Mouse (Mus musculus): Measurements from ENCODE around the gene Tmprss11a. TPM values are rescaled to one million over a fixed set of nuclear protein-coding genes. Genes with fewer than 3 reads are reported as not detected.

Tmprss11a gene
- polyA plus RNA-seq, 1 experiment, result 0.70 TPM

- 2% methylated on average over 2 of the region's 2 CpGs for WGBS
- Histone ChIP-seq H3K4me3 (replicated peaks; ENCODE audit: control insufficient read depth, low read depth, low read length) (no peak overlapping the region), H3K4me1 (ENCODE audit: control insufficient read depth, insufficient read depth, low read length) (no peaks in the 10 kb centered on the region), H3K27ac (ENCODE audit: control insufficient read depth, insufficient read depth, low read depth, low read length, poor library complexity) (no peak overlapping the region)
- TF ChIP-seq POLR2A (IDR thresholded peaks at IDR 0.05; ENCODE audit: borderline replicate concordance, control insufficient read depth, low read depth, low read length) (no peak), CTCF (IDR thresholded peaks at IDR 0.05; ENCODE audit: control insufficient read depth, insufficient read depth, low read length) (no peak)
Observed at GRCm38 (mm10) chr5:86432697-86433096, 36.1 kb downstream of the Tmprss11a start.

DNA sequence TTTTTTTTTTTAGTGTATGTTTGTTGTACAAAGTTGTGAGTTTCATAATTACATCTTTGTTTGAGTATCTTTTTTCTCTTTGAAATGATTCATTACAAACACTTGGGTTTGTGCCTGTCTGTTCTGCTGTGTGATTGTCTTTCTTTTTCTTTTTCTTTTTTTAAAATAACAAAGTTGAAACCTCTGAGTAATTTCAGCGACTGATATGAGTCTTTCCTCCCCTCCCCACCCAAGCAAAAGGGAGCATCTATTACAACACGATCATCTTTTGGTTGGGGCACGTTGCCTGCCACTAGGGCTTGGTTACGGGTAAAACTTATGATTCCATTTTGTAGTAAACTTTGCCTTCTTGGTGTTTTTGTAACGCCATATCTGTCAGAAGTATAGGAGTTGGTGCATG is 37.7 kb downstream of the Tmprss11a start:
- 58% methylated on average over 5 of the region's 5 CpGs for WGBS
- TF ChIP-seq POLR2A (IDR thresholded peaks at IDR 0.05; ENCODE audit: borderline replicate concordance, control insufficient read depth, low read depth, low read length) (no peak), CTCF (IDR thresholded peaks at IDR 0.05; ENCODE audit: control insufficient read depth, insufficient read depth, low read length) (no peak)
- H3K27ac ChIP-seq (ENCODE audit: control insufficient read depth, insufficient read depth, low read depth, low read length, poor library complexity), result no peak overlapping the region
- no peak overlapping the region for H3K4me3 ChIP-seq (replicated peaks; ENCODE audit: control insufficient read depth, low read depth, low read length)
- no peaks in the 10 kb centered on the region for H3K4me1 ChIP-seq (ENCODE audit: control insufficient read depth, insufficient read depth, low read length)

GRCm38 (mm10) chr5:86421323-86422028 is 47.3 kb downstream of the Tmprss11a start:
- Histone ChIP-seq H3K27ac (ENCODE audit: control insufficient read depth, insufficient read depth, low read depth, low read length, poor library complexity) (no peak overlapping the region), H3K4me3 (replicated peaks; ENCODE audit: control insufficient read depth, low read depth, low read length) (no peak overlapping the region), H3K4me1 (ENCODE audit: control insufficient read depth, insufficient read depth, low read length) (no peaks in the 10 kb centered on the region)
- no peak for TF ChIP-seq CTCF (IDR thresholded peaks at IDR 0.05; ENCODE audit: control insufficient read depth, insufficient read depth, low read length)
- TF ChIP-seq POLR2A (IDR thresholded peaks at IDR 0.05; ENCODE audit: borderline replicate concordance, control insufficient read depth, low read depth, low read length), result no peak
- 53% methylated on average over 3 of the region's 3 CpGs for WGBS

GRCm38 (mm10) chr5:86419494-86419893 is 49.3 kb downstream of the Tmprss11a start:
- Histone ChIP-seq H3K4me1 (ENCODE audit: control insufficient read depth, insufficient read depth, low read length) (no peaks in the 10 kb centered on the region), H3K4me3 (replicated peaks; ENCODE audit: control insufficient read depth, low read depth, low read length) (no peak overlapping the region), H3K27ac (ENCODE audit: control insufficient read depth, insufficient read depth, low read depth, low read length, poor library complexity) (no peak overlapping the region)
- TF ChIP-seq POLR2A (IDR thresholded peaks at IDR 0.05; ENCODE audit: borderline replicate concordance, control insufficient read depth, low read depth, low read length), result no peak
- no peak for TF ChIP-seq CTCF (IDR thresholded peaks at IDR 0.05; ENCODE audit: control insufficient read depth, insufficient read depth, low read length)
- WGBS, result 25% methylated on average over 4 of the region's 4 CpGs

DNA sequence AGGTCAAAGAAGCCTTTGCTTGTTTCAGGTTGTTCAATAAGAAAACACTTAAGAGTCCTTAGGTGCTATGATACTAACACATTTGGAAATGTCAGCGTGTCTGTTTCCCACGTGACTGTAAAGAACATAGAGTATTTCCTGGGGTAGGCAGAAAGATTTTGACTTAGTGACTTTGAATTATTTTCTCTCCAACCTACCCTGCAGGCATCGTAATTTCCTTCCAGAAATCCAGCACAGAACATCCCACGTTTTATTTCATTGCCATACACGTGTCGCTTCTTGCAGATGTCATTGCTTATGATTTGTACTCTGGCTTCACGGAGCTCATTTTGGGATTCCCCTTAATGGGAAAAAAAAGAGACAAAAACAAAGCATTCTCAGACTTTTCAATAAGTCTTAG is 54.5 kb downstream of the Tmprss11a start:
- Histone ChIP-seq H3K27ac (ENCODE audit: control insufficient read depth, insufficient read depth, low read depth, low read length, poor library complexity) (no peak overlapping the region), H3K4me1 (ENCODE audit: control insufficient read depth, insufficient read depth, low read length) (no peaks in the 10 kb centered on the region), H3K4me3 (replicated peaks; ENCODE audit: control insufficient read depth, low read depth, low read length) (no peak overlapping the region)
- no peak for TF ChIP-seq CTCF (IDR thresholded peaks at IDR 0.05; ENCODE audit: control insufficient read depth, insufficient read depth, low read length)
- no peak for TF ChIP-seq POLR2A (IDR thresholded peaks at IDR 0.05; ENCODE audit: borderline replicate concordance, control insufficient read depth, low read depth, low read length)
- WGBS, result 75% methylated on average over 7 of the region's 7 CpGs

GRCm38 (mm10) chr5:86410815-86411214 is 58.0 kb downstream of the Tmprss11a start:
- H3K4me3 ChIP-seq (replicated peaks; ENCODE audit: control insufficient read depth, low read depth, low read length), result no peak overlapping the region
- no peak for TF ChIP-seq CTCF (IDR thresholded peaks at IDR 0.05; ENCODE audit: control insufficient read depth, insufficient read depth, low read length)
- TF ChIP-seq POLR2A (IDR thresholded peaks at IDR 0.05; ENCODE audit: borderline replicate concordance, control insufficient read depth, low read depth, low read length), result no peak
- WGBS, result 28% methylated on average over 3 of the region's 3 CpGs
- H3K4me1 ChIP-seq (ENCODE audit: control insufficient read depth, insufficient read depth, low read length), result no peaks in the 10 kb centered on the region
- no peak overlapping the region for H3K27ac ChIP-seq (ENCODE audit: control insufficient read depth, insufficient read depth, low read depth, low read length, poor library complexity)

GRCm38 (mm10) chr5:86407941-86408340 is 60.8 kb downstream of the Tmprss11a start:
- Histone ChIP-seq H3K4me1 (ENCODE audit: control insufficient read depth, insufficient read depth, low read length) (no peaks in the 10 kb centered on the region), H3K4me3 (replicated peaks; ENCODE audit: control insufficient read depth, low read depth, low read length) (no peak overlapping the region), H3K27ac (ENCODE audit: control insufficient read depth, insufficient read depth, low read depth, low read length, poor library complexity) (no peak overlapping the region)
- no peak for TF ChIP-seq CTCF (IDR thresholded peaks at IDR 0.05; ENCODE audit: control insufficient read depth, insufficient read depth, low read length)
- TF ChIP-seq POLR2A (IDR thresholded peaks at IDR 0.05; ENCODE audit: borderline replicate concordance, control insufficient read depth, low read depth, low read length), result no peak
- WGBS, result 73% methylated on average over 2 of the region's 2 CpGs

DNA sequence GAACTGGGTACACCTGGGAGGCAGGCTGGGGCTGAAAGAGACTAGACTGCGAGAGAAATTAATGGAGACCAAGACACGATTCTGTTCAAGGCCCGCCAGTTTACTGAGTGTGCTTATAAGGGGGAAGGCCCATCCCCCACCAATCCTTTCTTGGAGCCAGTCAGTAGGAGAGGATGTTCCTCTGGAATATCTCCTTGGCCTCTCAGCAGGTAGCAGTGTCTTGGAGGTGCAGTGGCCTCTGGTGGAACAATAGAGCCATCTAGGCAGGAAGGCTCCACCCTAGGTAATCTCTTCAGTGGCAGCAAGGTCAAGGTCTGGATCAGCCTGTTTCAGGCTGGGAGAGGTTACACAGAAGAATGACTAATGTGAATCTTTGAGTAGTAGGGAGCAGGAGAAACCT is 61.6 kb downstream of the Tmprss11a start:
- WGBS, result 82% methylated on average over 3 of the region's 3 CpGs
- Histone ChIP-seq H3K4me1 (ENCODE audit: control insufficient read depth, insufficient read depth, low read length) (no peaks in the 10 kb centered on the region), H3K27ac (ENCODE audit: control insufficient read depth, insufficient read depth, low read depth, low read length, poor library complexity) (no peak overlapping the region), H3K4me3 (replicated peaks; ENCODE audit: control insufficient read depth, low read depth, low read length) (no peak overlapping the region)
- TF ChIP-seq CTCF (IDR thresholded peaks at IDR 0.05; ENCODE audit: control insufficient read depth, insufficient read depth, low read length) (no peak), POLR2A (IDR thresholded peaks at IDR 0.05; ENCODE audit: borderline replicate concordance, control insufficient read depth, low read depth, low read length) (no peak)

GRCm38 (mm10) chr5:86373320-86373719 is 95.5 kb downstream of the Tmprss11a start, which contains the start of gene Tmprss11d:
Gene Tmprss11d, minus strand, starts transcription at chr5:86373420.
- H3K4me1 ChIP-seq (ENCODE audit: control insufficient read depth, insufficient read depth, low read length), result no peaks in the 10 kb centered on the region
- H3K27ac ChIP-seq (ENCODE audit: control insufficient read depth, insufficient read depth, low read depth, low read length, poor library complexity), result no peak within 1 kb of the TSS
- no peak within 1 kb of the TSS for H3K4me3 ChIP-seq (replicated peaks; ENCODE audit: control insufficient read depth, low read depth, low read length)
- 65% methylated on average over 3 of the region's 3 CpGs for WGBS
- TF ChIP-seq CTCF (IDR thresholded peaks at IDR 0.05; ENCODE audit: control insufficient read depth, insufficient read depth, low read length), result no peak
- TF ChIP-seq POLR2A (IDR thresholded peaks at IDR 0.05; ENCODE audit: borderline replicate concordance, control insufficient read depth, low read depth, low read length), result no peak

Other genes with a start within 250 kb of the Tmprss11a start
- not detected in 2 replicates for gene Tmprss11c, start 179.7 kb downstream of the Tmprss11a start, polyA plus RNA-seq (2011; ENCODE audit: insufficient read depth, insufficient read length, low replicate concordance, missing spikeins)
- gene Tmprss11d, start 95.6 kb downstream of the Tmprss11a start, polyA plus RNA-seq (2011; ENCODE audit: insufficient read depth, insufficient read length, low replicate concordance, missing spikeins), result not detected in 2 replicates
- gene Tmprss11g, start 49.6 kb upstream of the Tmprss11a start, polyA plus RNA-seq (2011; ENCODE audit: insufficient read depth, insufficient read length, low replicate concordance, missing spikeins), result not detected in 2 replicates
- not detected in 2 replicates for gene Tmprss11f, start 163.4 kb upstream of the Tmprss11a start, polyA plus RNA-seq (2011; ENCODE audit: insufficient read depth, insufficient read length, low replicate concordance, missing spikeins)
- not detected in 2 replicates for gene Tmprss11b, start 207.4 kb upstream of the Tmprss11a start, polyA plus RNA-seq (2011; ENCODE audit: insufficient read depth, insufficient read length, low replicate concordance, missing spikeins)